Mouse (Mus musculus) c-Kit-positive CD71-positive TER-119-positive erythroid progenitor cells, embryonic 14.5 days (primary cell): ENCODE results near the gene Prkar2a.

Experiments used
- DNase-seq: peaks from one replicate; pipeline ENCODE4 v3.0.0-alpha.2; 2013; ENCODE audit warnings: low spot score

Prkar2a gene

DNA sequence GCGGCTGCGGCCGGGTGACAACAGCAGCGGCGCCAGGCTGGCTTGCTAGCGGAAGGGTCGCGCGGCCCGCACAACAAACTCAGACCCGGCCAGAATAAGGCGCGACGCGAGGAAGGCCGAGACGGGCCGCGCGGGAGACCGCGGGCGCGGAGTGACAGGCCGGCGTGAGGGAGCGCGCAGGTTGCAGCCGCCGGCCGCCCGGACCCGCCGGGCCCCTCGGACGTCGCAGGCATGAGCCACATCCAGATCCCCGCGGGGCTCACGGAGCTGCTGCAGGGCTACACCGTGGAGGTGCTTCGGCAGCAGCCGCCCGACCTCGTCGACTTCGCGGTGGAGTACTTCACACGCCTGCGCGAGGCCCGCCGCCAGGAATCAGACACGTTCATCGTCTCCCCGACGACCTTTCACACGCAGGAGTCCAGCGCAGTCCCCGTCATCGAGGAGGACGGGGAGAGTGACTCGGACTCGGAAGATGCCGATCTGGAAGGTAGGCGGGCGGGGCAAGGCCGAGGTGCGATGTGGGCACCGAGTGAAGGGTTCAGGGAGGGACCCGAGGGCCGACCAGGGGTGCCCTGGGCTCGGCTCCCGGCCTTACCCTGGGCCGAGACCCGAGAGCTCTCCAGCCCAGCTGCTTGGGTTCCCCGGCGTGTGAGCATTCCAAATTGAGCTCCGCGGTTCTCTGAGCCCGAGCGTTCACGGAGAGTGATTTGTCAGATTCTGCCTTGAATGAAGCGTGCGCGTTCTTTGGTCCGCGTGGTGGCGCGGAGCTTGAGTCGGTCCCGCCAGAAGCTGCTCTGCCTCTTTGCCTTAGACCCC is 3.3 kb downstream of the Prkar2a start:
- peak; percentile 50 for DNase-seq

DNA sequence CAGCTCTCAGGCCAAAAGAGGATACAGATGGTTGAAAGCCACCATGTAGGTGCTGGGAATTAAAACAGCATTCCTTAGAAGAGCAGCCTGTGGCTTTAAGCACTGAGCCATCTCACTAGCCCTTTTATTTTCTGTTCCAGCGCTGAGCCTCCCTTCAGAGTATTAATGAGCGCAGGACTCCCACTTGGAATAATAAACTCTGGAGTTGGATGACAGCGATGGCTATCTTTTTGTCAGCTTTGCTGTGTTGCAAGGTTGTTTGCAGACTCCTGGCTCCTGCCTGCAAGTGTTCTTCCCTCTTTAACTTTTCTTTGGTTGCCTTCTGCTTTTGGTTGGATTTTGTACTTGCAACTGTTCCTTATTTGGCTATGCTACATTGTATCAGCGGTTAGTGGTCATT is 4.8 kb downstream of the Prkar2a start:
- no peak for DNase-seq

DNA sequence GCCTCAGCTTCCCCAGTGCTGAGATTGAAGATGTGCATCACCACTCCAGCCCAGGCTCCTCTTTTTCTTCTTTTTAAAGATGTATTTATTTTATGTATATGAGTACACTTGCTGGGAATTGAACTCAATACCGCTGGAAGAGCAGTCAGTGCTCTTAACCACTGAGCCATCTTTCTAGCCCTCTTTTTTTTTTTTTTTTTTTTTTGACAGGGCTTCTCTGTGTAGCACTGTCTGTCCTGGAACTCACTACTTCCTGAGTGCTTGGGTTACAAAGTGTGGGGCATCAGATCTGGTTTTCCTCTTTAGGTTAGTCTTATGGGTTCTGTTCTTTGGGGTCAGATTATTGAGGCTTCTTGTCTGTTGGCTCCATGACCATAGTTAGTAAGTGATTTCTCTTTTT is 5.4 kb downstream of the Prkar2a start:
- DNase-seq, result no peak

DNA sequence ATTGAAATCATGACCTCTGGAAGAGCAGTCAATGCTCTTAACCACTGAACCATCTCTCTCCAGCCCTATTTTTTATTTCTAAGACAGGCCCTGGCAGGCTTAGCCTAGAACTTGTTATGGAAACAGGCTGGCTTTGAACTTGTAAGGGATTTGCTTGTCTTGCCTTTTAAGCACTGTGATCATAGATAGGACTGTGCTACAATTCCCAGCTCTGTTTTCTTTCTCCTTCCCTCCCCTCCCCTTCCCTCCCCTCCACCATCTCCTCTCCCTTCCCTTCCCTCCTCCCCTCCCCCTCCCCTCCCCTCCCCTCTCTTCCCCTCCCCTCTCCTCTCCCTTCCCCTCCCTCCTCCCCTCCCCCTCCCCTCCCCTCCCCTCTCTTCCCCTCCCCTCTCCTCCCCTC is 13.4 kb downstream of the Prkar2a start:
- DNase-seq, result no peak

DNA sequence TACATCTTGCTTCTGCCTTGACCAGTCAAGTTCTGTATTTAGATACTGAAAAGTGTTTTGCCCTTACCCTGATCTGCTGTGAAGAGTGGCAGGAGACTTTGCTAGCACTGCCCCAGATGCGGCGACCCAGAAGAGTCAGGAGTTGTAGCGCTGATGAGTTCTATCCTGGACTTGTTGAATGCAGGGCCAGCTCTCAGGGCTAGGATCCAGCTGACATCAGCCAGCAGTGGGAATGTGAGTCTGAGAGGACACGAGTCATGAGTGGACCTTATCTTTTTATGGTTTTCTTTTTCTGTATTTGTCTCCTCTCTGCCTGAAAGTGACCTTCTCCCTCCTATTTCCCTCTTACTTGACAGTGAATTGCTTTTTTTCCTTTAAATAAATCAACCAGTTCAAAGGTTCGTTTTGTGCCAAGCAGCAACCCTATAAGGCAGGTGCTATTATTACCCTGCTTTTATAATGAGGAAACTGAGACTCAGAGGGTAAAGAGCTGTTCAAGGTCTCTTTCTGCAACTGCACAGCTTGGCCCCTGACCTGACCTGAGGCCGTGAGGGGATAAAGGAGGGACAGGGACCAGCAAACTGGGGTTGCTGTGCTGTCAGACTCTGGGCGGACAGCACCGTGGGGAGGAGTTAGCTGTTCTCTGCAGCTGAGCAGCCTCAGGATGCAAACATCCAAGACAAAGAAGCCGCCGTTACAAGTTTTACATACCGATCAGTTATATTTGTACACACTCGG is 14.4 kb downstream of the Prkar2a start:
- DNase-seq, result no peak

DNA sequence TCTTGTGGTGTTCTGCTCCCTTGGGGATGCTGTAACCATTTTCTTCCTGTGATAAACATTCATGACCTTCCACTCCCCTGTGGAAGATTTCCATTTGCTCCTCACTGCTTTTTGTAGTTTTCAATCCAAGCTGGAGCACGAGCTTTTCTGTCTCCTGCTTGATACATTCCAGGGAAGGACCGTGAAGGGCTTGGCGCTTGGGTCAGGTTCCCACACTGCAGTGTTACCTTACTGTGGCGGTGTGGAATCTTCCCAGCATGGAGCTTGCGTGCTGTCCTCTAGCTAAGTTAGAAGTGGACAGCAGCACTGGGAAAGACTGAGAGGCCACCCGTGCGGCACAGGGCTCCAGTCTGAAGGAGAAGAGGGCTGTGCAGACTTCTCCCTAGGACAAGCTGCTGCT is 15.5 kb downstream of the Prkar2a start:
- no peak for DNase-seq

DNA sequence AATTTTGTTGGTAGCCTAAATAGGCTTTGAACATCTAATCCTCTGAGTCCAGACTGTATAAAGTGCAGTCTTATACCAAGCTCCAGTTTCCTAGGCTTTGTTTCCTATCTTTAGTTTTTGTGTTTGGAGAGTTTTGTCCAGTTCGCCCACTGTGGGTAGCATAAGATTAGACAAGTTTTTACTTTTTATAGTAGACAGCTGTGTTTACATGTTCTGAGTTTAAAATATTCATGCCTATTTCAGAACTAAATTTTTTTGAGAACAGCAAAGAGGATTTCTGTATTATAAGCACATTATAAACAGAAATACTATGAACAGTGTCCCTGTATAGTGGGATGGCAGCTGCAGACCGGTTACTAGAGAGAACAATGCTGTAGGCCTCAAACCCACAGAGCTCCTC is 18.1 kb downstream of the Prkar2a start:
- DNase-seq, result no peak

DNA sequence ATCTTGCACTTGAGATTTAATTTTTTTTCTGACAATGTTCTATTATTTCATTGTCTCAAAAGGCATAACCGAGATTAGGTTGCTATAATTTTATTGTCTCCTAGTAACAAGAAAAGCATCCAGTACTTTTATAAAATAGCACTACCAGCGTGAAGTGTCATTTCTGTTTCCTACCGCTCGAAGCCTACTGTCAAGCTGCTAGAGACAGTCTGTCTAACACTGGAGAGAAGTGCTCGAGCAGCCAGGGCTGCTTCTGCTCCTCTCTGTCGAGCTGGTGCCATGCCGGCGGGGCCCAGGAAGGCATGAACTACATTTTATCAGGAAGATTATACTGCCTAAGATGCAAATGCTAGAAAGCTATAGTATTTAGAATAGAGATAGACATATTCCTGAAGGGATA is 19.7 kb downstream of the Prkar2a start:
- DNase-seq, result no peak

DNA sequence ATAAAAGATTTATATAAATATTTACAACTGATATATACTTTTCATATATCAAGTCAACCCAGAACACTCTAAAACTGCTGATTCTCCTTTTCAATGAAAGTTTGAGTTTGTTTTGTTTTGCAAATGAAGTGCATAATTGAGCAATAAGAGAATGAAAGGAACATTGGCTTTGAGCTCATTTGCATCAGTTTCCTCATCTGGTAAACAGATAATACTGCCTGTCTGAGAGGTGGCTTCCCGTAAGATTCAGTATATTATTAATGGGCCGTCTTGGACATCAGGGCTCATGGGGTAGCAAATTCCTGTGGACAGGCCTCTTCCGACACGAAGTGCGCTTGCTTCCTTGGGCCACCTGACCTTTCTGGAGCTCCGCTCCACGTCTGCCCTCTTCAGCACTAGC is 21.7 kb downstream of the Prkar2a start:
- DNase-seq, result no peak

DNA sequence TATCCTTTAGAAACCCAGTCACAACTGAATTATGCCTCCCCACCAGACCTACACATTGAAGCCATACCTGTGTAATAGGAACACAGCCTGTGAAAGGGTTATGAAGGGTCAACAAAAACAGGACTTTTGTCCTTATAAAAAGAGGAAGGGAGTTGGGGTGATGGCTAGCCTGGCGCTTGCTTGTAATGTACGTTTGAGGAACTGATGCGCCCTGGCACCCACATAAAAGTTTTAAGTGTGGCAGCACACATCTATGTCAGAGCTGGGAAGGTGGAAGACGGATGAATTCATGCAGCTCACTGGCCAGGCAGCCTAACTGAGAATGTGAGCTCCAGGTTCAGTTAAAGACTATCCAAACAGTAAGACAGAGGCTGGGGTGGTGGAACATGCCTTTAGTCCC is 27.1 kb downstream of the Prkar2a start:
- no peak for DNase-seq

DNA sequence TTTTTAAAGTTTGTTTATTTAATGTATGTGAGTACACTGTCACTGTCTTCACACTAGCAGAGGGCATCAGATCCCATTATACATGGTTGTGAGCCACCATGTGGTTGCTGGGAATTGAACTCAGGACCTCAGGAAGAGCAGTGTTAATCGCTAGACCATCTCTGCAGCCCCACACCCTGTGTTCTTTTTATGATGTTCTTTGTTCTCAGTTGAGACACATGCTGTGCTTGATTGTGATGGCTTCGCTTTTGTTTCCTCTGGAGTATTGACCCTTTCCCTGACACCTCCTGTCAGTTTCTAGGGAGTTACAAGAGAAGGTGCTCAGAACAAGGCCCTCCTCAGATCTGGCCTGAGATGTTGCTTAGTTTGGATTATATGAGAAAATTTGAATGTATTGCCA is 34.6 kb downstream of the Prkar2a start:
- DNase-seq, result no peak

DNA sequence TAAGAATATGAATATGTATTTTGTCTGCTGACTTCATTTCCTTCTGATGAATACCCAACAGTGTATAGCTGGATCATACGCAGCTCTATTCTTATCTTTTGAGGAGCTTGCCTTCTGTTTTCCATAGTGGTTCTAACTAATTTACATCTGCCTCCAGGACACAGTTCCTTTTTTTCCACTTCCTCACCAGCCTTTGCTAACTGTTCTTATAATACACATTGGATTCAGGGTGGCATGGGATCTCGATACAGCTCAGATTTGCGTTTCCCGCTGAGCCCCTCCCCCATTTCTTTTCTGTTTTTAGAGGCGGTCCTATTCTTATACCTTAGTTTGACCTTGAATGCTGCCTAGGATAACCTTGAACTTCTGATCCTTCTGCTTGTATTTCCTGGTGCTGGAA is 37.0 kb downstream of the Prkar2a start:
- no peak for DNase-seq

DNA sequence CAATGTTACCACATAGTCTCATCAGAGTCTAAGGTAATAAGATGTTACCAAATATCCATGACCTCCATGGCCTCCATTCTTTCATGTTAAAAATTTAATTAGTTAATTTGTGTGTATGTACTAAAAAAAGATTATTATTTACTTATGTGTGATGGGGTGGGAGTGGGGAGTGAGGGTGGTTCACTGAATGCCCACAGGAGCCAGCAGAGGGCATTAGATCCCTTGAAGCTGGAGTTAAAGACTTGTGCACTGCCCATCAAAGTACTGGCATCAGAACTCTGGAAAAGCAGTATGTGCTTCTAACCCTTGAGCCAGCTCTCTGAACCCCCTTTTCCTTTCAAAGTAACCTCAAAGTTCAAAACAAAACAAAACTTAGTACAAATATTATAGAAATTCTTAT is 39.9 kb downstream of the Prkar2a start:
- no peak for DNase-seq

DNA sequence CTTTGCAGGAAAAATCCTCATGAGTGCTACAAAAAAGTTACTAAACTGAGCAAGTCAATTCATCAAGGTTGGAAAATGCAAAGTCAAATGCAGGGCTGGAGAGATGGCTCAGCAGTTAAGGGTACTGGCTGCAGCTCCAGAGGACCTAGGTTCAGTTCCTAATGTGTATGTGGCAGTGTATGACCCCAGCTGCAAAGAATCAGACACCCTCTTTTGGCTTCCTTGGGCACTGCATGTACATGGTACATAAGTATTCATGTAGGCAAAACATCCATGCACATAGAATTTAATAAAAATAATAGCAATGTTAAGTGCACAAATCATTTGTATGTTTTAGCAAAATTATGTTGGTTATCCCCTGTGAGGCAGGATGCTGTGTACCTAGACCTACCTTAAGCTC is 43.3 kb downstream of the Prkar2a start:
- no peak for DNase-seq

DNA sequence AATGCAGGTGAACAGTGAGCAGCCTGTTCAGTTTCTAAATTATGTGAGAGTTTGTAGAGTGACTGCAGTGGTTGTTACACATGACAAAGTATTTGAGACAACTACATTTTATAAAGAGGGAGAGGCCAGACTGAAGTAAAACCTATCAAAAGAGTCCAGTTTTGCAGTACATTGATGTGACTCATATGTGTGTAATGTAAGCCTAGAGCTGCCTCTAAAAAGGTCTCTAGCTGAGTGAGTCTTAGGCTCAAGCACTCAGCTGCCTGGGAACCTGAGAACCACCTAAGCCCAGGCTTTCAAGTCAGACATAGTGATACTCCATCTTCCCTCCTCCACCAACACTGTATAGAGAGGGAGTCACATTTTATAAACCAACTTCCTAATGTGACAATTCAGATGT is 45.5 kb downstream of the Prkar2a start:
- no peak for DNase-seq

DNA sequence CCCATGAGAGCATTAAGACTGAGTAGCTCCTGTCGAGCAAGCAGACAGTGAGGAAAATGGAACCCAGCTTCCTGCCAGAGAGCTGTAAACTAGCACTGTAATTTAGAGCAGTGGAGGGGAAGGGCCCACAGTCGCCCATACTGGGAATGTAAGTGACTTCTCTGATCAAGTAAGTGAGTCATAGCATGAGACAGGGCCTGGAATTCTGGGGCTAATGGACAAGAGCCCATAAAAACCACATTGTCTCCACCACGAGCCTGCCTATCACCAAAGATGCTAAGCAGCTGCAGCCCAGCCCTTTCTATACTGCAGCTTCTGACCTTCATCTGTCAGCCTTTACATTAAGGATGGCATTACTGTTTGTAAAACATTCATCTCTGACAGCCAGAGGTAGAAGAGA is 50.1 kb downstream of the Prkar2a start:
- DNase-seq, result no peak

DNA sequence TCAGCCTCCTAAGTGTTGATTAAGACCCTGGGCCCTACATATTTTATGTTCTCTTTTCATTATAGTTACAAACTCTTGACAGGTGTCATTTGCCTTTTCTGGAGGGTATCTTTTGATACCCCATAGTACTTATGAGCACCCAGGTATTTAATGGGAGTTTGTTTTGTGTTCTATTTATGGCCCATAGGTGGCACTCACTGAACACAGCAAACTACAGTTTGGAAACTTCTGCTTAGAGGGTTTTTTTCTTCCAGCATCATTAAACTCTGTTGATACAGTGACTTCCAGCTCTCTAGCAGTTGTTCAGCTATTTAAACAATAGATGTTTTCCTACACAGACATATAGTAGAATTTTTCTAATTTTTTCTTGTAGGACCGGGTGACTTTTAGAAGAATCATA is 50.9 kb downstream of the Prkar2a start:
- no peak for DNase-seq

DNA sequence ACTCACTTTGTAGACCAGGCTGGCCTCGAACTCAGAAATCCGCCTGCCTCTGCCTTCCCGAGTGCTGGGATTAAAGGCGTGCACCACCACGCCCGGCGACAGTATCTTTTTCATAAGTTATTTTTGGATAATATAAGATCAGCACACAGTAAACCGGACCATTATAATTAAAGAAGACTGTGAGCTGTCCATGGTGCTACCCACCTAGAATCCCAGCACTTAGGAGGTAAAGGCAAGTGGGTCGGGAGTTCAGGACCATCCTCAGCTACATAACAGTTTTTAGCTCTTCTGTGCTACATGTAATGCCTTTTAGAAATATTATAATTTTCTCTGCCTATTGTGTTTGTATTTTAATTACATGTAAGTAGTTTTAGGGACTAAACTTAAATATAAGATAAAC is 52.9 kb downstream of the Prkar2a start:
- no peak for DNase-seq

DNA sequence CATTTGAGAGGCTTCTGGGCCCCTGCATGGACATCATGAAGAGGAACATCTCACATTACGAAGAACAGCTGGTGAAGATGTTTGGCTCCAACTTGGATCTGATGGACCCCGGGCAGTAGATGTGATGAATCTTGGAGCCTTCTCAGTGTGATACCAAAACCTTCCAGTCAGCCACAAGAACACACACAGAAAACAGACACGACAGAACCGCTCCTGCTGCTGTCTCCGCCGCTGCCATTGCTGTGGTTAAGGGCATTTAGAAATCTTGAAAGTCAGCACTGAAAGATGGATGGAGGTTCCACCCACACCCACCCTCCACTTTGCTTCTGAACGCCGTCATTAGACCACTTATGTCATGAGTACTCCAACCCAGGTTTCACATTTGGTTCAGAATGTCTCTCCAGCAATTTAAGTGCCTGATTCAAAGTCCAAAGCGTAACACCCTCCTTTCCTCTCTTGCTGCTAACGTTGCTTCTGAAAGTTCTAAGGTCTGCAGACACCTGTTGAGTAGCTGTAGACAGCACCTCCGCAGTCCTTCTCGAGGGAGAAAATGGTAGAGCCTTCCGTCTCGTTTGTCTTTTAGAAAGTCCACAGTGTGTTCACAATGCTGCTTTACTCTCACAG is 57.9 kb downstream of the Prkar2a start:
- DNase-seq, result no peak

DNA sequence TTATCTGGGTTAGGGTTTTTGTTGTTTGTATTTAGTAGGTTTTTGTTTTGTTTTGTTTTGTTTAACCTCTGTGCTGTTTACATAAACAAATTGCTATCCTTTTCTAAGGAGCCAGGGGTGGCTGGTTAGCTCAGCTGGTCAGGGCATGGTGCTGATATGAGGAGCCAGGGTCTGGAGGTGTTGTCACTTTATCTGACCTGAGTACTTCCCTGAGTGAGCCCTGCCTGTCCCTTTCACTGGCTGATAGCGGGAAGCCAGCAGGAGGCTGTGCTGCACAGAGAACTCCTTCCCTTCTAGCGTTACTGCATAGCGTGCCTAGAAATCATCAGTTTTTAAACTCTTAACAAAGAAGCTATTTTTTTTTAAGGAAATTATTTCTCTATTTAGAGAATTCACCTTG is 58.6 kb downstream of the Prkar2a start:
- peak; percentile 37 for DNase-seq

DNA sequence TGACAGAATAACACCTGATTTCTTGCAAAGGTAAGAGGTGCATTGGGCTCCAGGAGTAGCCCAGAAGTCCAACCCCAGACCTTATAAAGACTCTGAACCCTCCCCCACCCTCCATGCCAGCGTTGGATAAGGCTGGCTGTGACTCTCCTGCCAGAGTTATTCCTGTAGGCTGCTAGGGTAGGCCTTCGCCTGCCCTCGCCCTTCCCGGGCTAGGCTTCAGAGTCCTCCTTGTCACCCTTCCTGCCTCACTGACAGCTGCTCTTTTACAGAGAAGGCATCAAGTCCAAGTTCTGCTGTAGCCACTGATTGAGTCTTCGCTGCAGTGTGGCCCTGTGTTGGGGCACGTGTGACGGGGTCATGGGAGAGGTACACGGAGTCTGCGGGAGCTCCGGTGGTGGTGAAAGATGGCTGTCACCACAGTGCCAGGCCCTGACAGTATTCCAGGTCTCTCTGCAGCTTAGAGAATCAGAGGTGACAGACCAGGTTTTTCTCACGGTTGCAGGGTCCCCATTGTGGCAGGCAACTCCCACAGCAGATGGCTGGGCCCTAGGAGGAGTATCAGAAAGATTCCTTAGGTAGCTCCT is 59.6 kb downstream of the Prkar2a start:
- no peak for DNase-seq

DNA sequence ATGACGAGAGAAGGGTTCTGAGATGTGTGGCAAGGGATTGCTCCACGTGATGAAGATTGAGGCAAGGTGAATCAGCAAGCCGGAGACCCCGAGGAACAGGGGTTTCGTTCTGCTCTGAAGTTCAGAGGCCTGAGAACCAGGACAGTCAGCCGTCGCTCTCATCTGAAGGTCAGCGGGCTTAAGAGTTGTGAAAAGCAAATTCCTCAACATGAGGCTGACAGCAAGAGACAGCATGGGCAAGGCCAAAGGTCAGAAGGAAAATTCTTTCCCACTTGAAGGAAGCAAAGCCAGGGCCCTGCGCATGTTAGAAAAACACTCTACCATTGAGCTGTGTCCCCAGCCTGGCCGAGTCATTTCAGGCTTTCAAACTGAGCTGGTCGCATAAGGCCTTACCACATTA is 61.5 kb downstream of the Prkar2a start:
- no peak for DNase-seq
